Mouse (Mus musculus) C3H10T1/2 (cell line): ENCODE data around the gene Calm2. TPM values are rescaled to one million over a fixed set of nuclear protein-coding genes. Genes with fewer than 3 reads are reported as not detected.

Experiments
- polyA plus RNA-seq, 2 experiments: library from polyadenylated mRNA; unstranded; fragments of >200 nt; fragmentation: generic; extraction: Trizol; gene quantifications; one replicate each; pipeline ENCODE4 v1.2.1; 2012; ENCODE audit warnings: missing spikeins in 2 of 2

Gene Calm2
- polyA plus RNA-seq, result 100 to 1,000 TPM in 1 of 2 experiments, 10 to 100 TPM in 1; 85.7 to 426 TPM

GRCm38 (mm10) chr17:87446767-87447611, at the start of gene Calm2:
Gene Calm2, minus strand, starts transcription at chr17:87446935.

GRCm38 (mm10) chr17:87427511-87427910, 19.2 kb downstream of the Calm2 start, which contains the start of gene Stpg4:
Gene Stpg4, minus strand, starts transcription at chr17:87427741.

Other genes starting within 250 kb of the Calm2 start
- 10 to 100 TPM in 1 of 2 experiments, 1 to 10 TPM in 1; 9.0 to 65.6 TPM for gene Mcfd2, start 181.0 kb downstream of the Calm2 start, polyA plus RNA-seq
- 10 to 100 TPM; 17.7 to 27.7 TPM for gene Ttc7, start 164.0 kb downstream of the Calm2 start, polyA plus RNA-seq
- not detected for gene Stpg4, start 19.2 kb downstream of the Calm2 start, polyA plus RNA-seq
- gene Epcam, start 189.0 kb upstream of the Calm2 start, polyA plus RNA-seq, result not detected
- gene Msh2, start 225.4 kb upstream of the Calm2 start, polyA plus RNA-seq, result 10 to 100 TPM in 1 of 2 experiments, 1 to 10 TPM in 1; 3.2 to 12.9 TPM